Mouse (Mus musculus) olfactory bulb, adult 2 months (tissue): ENCODE data around the gene Adcy3. TPM values are rescaled to one million over a fixed set of nuclear protein-coding genes. Genes with fewer than 3 reads are reported as not detected.
A peak's percentile ranks its signal among the peaks of the same experiment; 100 is the strongest.

Experiments
- H3K27ac ChIP-seq: fragments of 200-500 bp; 2 replicates; pipeline ENCODE4 v1.5.1; 2012; ENCODE audit warnings: low read depth, low read length; ENCODE audit not compliant: insufficient read depth
- H3K4me1 ChIP-seq: fragments of 200-500 bp; 2 replicates; pipeline ENCODE4 v1.6.1; 2012; ENCODE audit warnings: low read length; ENCODE audit not compliant: control insufficient read depth, insufficient read depth
- H3K4me3 ChIP-seq: fragments of 200-500 bp; 2 replicates; pipeline ENCODE4 v1.5.1; 2012; ENCODE audit warnings: mild to moderate bottlenecking, low read depth, low read length, moderate library complexity; ENCODE audit not compliant: insufficient read depth
- CTCF ChIP-seq: fragments of 200-500 bp; IDR thresholded peaks from 2 replicates; pipeline ENCODE4 v1.5.1; 2012; ENCODE audit warnings: low read depth, mild to moderate bottlenecking, low read length, moderate library complexity; ENCODE audit not compliant: insufficient read depth
- POLR2A ChIP-seq: fragments of 200-500 bp; IDR thresholded peaks from 2 replicates; pipeline ENCODE4 v1.6.1; 2012; ENCODE audit warnings: mild to moderate bottlenecking, low read depth, low read length, moderate library complexity; ENCODE audit not compliant: insufficient read depth
- WGBS: fragments of 180-500 bp; shearing (Covaris S2); methylation state at CpG from one replicate; pipeline ENCODE4 v1.1.7; 2018; 5-methylcytosine and 5-hydroxymethylcytosine counted together
- polyA plus RNA-seq: library from polyadenylated mRNA; stranded (reverse); fragments of >200 nt; gene quantifications from 2 replicates; pipeline ENCODE4 v1.2.4, GENCODE M21; 2012; ENCODE audit warnings: low replicate concordance; ENCODE audit not compliant: missing spikeins, insufficient read depth, insufficient read length

Adcy3 gene
- not detected in 2 replicates for polyA plus RNA-seq

DNA sequence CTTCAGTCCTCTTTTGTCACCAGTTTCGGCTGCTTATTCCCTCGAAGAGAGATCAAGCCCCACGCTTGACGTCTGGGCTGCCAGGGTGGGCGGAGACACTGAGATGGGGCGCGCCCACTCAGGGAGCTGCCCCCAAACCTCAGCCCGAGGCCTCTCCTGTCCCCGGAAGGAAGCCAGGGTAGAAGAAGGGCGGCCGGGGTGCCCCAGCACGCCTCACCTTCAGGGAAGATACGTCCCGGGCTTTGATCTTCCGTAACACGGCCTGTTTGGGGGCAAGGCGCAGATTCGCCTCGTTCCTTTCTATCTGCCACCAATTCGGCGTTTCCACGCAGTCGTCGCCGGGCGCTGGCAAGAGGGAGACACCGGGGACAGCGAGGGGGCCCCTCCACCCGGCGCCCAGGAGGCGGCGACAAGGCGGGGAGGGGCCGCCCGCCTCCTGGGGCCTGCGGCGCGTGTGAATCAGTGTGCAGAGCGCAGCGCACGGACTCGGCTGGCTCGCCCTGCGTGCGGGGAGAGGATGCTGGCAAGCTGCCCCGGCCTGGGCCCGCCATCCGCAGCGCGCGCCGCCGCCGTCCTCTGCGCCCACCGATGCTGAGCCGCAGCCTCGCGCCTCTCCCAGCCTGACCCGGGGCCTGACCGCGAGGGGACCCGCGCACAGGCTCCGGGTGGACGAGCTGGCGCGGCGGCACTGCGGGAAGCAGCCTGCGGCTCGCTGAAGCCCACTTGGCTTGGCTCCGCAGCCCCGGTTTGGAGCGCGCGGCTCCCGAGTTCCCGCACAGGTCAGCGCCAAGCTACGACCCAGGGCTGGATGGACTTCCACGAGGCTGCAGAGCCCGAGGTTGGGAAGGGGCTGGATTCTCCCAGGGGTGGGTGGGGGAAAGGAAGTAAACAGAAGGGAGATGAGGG lies at the start of gene Adcy3:
TSS of gene Adcy3 (plus strand) at position 163 of the 906 bp plus-strand sequence.
- TF ChIP-seq POLR2A: peak; percentile 56; the same call in 1 of the 2 replicates
- TF ChIP-seq CTCF: no peak
- under 1% methylated on average over 82 of the region's 83 CpGs for WGBS

DNA sequence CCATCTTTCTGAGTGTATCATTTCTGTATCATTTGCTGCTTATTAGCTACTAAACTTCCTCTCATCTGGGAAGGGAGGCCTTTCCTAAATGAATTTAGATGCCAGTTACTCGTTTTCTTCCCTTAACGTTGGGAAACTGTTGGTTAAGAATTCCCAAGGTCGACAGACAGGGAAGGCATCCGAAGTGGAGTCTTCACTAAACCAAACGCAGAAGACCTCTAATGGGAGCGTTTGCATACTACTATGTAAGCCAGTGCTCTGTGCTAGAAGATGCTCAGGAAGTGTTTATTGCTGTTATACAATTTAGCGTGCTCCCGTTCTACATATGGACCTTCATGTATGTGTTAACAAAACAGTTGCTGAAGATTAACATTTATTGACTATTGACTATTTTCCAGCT lies 49.5 kb upstream of the Adcy3 start:
- no peak overlapping the region for H3K4me3 ChIP-seq
- 18% methylated on average over 8 of the region's 8 CpGs for WGBS
- H3K27ac ChIP-seq: peak overlapping the region; percentile 42; the same call in 1 of the 2 replicates
- TF ChIP-seq CTCF (no peak), POLR2A (no peak)
- H3K4me1 ChIP-seq: peaks cover 7% of the 10 kb centered on the region; the same call in 1 of the 2 replicates

More for the DNA sequence above, at the start of gene Adcy3:
- Histone ChIP-seq H3K4me3 (peak within 1 kb of the TSS; percentile 89), H3K27ac (peak within 1 kb of the TSS; percentile 5; the same call in 1 of the 2 replicates), H3K4me1 (peaks cover 32% of the 10 kb centered on the region)

DNA sequence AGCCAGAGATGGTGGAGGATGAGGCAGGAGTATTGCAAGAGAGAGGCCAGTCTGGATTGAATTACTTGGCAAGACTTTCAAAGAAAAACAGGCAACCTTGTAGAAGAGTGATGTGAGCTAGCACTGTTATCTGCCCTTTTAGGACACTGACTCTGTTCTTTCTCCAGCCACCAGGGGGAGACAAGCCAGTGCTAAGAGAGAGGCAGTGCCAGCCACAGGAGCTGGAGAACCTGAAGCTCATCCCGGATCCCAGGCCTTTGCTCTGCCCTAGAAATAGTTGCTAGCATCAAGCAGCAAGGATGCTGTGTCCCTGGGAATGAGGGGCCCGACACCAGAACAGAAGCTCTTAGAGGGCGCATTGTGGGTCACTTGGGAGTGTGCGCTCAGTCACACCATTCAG lies 25.5 kb upstream of the Adcy3 start:
- 67% methylated on average over 4 of the region's 4 CpGs for WGBS
- H3K4me1 ChIP-seq: peaks cover 13% of the 10 kb centered on the region
- TF ChIP-seq POLR2A (no peak), CTCF (0 out of 2 replicates have a peak, but pooled peaks have one; percentile 51)
- H3K27ac ChIP-seq: no peak overlapping the region
- H3K4me3 ChIP-seq: no peak overlapping the region

DNA sequence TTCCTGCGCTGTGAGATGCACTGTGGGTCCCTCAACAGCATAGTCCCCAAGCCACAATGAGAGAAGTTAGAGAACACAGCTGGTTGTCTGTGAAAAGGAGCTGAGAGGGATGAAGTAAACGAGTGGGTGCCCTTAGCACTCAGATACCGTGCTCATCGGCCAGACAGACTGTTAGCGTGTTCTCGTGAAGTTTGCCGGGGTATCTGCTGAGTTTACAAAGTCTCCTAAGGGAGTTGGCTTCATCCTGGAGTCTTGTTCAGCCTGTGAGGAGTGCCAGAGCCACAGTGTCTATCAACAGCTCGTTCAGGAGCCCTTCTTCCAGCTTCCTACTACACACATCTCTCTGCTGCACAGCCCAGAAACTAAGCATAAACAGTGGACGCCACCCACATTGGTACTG lies 16.8 kb upstream of the Adcy3 start:
- no peak for TF ChIP-seq POLR2A
- WGBS: 45% methylated on average over 9 of the region's 9 CpGs
- Histone ChIP-seq H3K27ac (no peak overlapping the region), H3K4me1 (peaks cover 19% of the 10 kb centered on the region), H3K4me3 (no peak overlapping the region)

DNA sequence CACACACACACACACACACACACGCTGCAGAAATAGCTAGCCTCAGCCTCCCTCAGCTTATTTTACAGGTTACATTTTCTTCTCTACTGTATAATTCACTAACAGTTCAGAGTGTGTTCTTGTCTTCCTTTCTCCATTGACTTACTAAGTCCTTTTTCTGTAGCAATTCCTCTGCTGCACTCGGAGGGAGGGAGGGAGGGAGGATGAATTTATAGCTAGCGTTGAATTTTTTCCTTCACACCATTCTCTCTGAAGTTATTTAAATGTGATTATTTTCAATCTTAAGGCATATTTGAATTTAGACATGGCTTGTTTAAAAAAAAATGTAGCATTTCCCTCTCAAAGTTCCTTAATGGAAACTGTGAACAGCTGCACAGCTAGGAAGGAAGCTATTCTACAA lies 15.8 kb upstream of the Adcy3 start:
- TF ChIP-seq POLR2A (no peak), CTCF (no peak)
- H3K4me1 ChIP-seq: peaks cover 19% of the 10 kb centered on the region
- no peak overlapping the region for H3K4me3 ChIP-seq
- peak overlapping the region; percentile 31; the same call in 1 of the 2 replicates for H3K27ac ChIP-seq
- WGBS: 51% methylated on average over 3 of the region's 3 CpGs

DNA sequence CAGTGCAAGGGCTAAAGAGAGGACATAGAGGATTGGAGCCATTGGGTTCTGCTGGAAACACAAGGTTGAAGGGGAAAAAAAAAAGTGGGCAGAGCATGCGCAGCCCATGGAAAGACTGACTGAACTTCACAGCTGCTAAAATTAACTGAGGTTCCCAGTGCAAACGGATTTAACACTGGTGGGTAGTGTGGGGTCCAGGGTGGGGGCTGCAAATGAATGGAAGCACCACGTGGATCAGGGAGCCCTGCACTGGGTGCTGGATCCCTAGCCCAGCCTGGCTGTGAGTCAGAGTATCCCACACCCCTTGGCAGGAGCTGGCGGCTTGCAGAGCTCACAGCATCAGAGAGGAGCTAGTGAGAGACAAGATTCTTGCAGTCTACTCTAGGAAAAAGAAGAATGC lies 15.3 kb upstream of the Adcy3 start:
- TF ChIP-seq POLR2A (no peak), CTCF (no peak)
- 24% methylated on average over 4 of the region's 4 CpGs for WGBS
- H3K4me3 ChIP-seq: no peak overlapping the region
- H3K4me1 ChIP-seq: peaks cover 19% of the 10 kb centered on the region
- H3K27ac ChIP-seq: peak overlapping the region; percentile 74

DNA sequence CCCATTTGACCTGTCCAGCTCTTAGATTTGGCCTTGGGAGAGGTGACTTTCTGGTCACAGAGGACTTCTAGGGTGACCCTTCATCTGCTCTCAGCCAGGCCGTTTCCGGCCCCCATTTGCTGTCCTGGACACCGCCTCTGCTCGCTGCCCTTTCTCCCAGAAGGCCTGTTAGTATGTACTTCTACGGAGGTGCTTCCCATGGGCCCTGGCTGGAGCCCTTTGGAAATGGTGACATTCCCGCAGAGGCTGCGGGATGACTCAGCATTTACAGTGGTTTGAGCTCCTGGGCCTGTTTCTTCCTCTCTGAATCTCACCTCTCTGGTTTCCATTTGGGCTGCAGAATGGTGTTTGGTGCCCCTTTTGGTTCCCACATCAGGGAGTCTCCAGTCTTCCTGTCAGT lies 5.6 kb upstream of the Adcy3 start:
- Histone ChIP-seq H3K4me1 (no peaks in the 10 kb centered on the region), H3K4me3 (no peak overlapping the region), H3K27ac (no peak overlapping the region)
- TF ChIP-seq CTCF: no peak
- TF ChIP-seq POLR2A: no peak
- 85% methylated on average over 7 of the region's 7 CpGs for WGBS

DNA sequence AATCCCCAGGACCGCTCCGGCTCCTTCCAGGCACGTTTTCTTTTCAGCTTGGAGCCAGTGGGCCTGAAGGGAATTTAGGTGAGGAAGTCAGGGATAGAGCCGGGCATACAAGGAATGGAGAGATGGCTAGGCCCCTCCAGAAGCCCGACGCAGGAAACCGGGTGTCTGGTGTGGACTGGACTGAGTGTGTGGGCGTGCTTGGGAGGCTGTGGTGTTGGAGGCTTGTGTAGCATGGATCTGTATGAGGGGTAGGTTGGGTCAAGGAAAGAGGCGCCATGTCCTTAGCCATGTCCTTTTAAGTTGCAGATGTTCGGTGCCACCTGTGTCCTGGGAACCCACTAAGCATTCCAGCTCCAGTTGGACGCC lies 927 bp downstream of the Adcy3 start:
- H3K4me3 ChIP-seq: peak overlapping the region; percentile 89
- no peak for TF ChIP-seq CTCF
- TF ChIP-seq POLR2A: no peak

DNA sequence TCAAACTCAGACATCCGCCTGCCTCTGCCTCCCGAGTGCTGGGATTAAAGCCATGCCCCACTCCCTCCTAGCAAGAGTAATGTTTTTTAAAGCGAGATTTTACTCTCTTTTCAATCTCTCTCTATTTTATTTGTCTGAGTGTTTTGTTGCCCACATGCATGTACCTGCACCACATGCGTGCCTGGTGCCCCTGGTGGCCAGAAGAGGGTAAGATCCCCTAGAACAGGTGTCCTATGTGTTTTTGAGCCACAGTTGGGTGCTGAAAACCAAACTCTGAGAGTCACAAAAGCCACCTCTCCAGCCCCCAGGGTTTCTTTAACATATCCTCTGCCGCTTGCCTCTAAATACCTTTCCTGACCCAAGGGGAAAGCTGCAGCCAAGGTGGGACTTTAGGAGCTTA lies 10.3 kb downstream of the Adcy3 start:
- no peak overlapping the region for H3K4me3 ChIP-seq
- H3K4me1 ChIP-seq: peaks cover 8% of the 10 kb centered on the region
- TF ChIP-seq CTCF: no peak
- TF ChIP-seq POLR2A: no peak
- 93% methylated on average over 5 of the region's 5 CpGs for WGBS
- no peak overlapping the region for H3K27ac ChIP-seq

More for the DNA sequence above, 927 bp downstream of the Adcy3 start:
- Histone ChIP-seq H3K4me1 (peaks cover 32% of the 10 kb centered on the region), H3K27ac (no peak overlapping the region)
- 26% methylated on average over 11 of the region's 11 CpGs for WGBS
